Mouse (Mus musculus) R1 (cell line): ENCODE data around the gene Lrrn2.

ENCODE experiments used
- DNase-seq: peaks from one replicate; pipeline ENCODE4 v3.0.0-alpha.2; 2018; ENCODE audit warnings: low read depth, low spot score

Lrrn2 gene

GRCm38 (mm10) chr1:132885701-132886100 is 5.6 kb downstream of the Lrrn2 start:
- DNase-seq, result no peak

GRCm38 (mm10) chr1:132886626-132887025 is 6.6 kb downstream of the Lrrn2 start:
- no peak for DNase-seq

- DNase-seq, result no peak
These were observed 8.7 kb downstream of the Lrrn2 start for GRCm38 (mm10) chr1:132888811-132889210.

- no peak for DNase-seq
These were observed 10.2 kb downstream of the Lrrn2 start for GRCm38 (mm10) chr1:132890161-132890794.

GRCm38 (mm10) chr1:132892065-132892464 is 12.0 kb downstream of the Lrrn2 start:
- DNase-seq, result no peak

GRCm38 (mm10) chr1:132893311-132894077 is 13.4 kb downstream of the Lrrn2 start:
- DNase-seq, result peak; percentile 48

GRCm38 (mm10) chr1:132899029-132899428 is 19.0 kb downstream of the Lrrn2 start:
- no peak for DNase-seq

GRCm38 (mm10) chr1:132899626-132900025 is 19.6 kb downstream of the Lrrn2 start:
- no peak for DNase-seq

GRCm38 (mm10) chr1:132900945-132901344 is 20.9 kb downstream of the Lrrn2 start:
- DNase-seq, result no peak

GRCm38 (mm10) chr1:132903519-132903918 is 23.4 kb downstream of the Lrrn2 start:
- no peak for DNase-seq

GRCm38 (mm10) chr1:132909090-132909489 is 29.0 kb downstream of the Lrrn2 start:
- no peak for DNase-seq

- peak; percentile 54 for DNase-seq
These were observed 29.9 kb downstream of the Lrrn2 start for GRCm38 (mm10) chr1:132909951-132910350.

GRCm38 (mm10) chr1:132910414-132911041 is 30.5 kb downstream of the Lrrn2 start:
- DNase-seq, result no peak

- no peak for DNase-seq
These were observed 35.9 kb downstream of the Lrrn2 start for GRCm38 (mm10) chr1:132915849-132916493.

- DNase-seq, result no peak
These were observed 37.5 kb downstream of the Lrrn2 start for GRCm38 (mm10) chr1:132917554-132917953.

- peak; percentile 20 for DNase-seq
These were observed 38.1 kb downstream of the Lrrn2 start for GRCm38 (mm10) chr1:132918117-132918680.

GRCm38 (mm10) chr1:132919258-132919657 is 39.2 kb downstream of the Lrrn2 start:
- DNase-seq, result peak; percentile 31

GRCm38 (mm10) chr1:132921071-132921470 is 41.0 kb downstream of the Lrrn2 start:
- DNase-seq, result peak; percentile 67

- no peak for DNase-seq
These were observed 42.2 kb downstream of the Lrrn2 start for GRCm38 (mm10) chr1:132922257-132922656.

- no peak for DNase-seq
These were observed 45.2 kb downstream of the Lrrn2 start for GRCm38 (mm10) chr1:132925270-132925669.

- DNase-seq, result peak; percentile 35
These were observed 48.2 kb downstream of the Lrrn2 start for GRCm38 (mm10) chr1:132928032-132928906.
